8 mouse cellular contexts compared by ENCODE assay signal in the genomic region with DNA sequence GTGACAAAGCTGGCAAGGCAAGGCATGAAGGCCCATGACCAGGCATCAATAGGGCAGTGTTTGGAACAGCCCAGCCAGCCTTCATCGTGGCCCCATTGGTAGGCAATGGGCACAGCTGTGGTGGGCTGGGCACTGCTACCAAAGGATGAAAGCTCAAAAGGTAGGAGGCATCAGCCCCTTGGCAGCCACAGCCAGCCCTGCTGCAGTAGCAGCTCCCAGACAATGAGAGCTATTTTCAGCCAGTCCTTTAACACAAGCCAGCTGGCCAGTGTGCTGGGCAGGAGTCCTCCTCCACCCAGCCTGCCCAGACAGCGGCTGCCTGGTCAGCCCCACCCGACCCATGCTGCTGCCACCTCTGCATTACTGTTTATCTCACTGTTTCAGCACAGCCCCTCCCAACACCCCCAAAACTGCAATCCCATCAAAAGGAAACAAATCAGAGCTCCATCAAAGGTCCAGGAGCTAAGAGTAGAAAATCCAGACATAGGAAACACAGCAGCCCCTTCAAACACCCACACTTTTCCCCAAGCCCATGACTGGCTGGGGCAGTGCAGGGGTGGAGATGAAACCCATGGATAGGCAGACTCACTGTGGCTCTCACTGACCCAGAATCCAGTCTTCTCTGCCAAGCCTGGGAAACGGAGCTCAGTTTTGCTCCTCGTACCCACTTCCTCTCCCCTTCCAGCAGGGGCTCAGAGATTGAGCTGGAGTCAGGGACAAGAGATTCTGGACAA. TPM values are rescaled to one million over a fixed set of nuclear protein-coding genes. Genes with fewer than 3 reads are reported as not detected.
DNase-seq lines count a peak whose midpoint lies in the region; ATAC-seq and TF ChIP-seq lines count a peak whose summit lies in the region.

No protein-coding gene starts in this region.

- H3K27ac ChIP-seq in cortical plate, adult 2 months (ENCODE audit: insufficient read depth, low read length): peak overlapping the region; percentile 26
- H3K27ac ChIP-seq in intestine, embryonic 16.5 days (ENCODE audit: low read length): peak overlapping the region; percentile 68
- peak overlapping the region; percentile 86 for H3K27ac ChIP-seq in lung, embryonic 14.5 days (ENCODE audit: low read depth)
- peak overlapping the region; percentile 78 for H3K27ac ChIP-seq in stomach, embryonic 16.5 days (ENCODE audit: low read length)

- ATAC-seq in intestine, embryonic 16.5 days: peak; percentile 49; the same call in 1 of the 2 replicates
- ATAC-seq in lung, embryonic 14.5 days (ENCODE audit: insufficient read depth): peak; percentile 71
- peak; percentile 75; the same call in 1 of the 2 replicates for ATAC-seq in stomach, embryonic 16.5 days (ENCODE audit: insufficient read depth, low FRiP score)

- peak overlapping the region; percentile 27 for H3K9ac ChIP-seq in intestine, embryonic 16.5 days (ENCODE audit: low read depth, low read length)
- peak overlapping the region; percentile 30 for H3K9ac ChIP-seq in lung, embryonic 14.5 days
- H3K9ac ChIP-seq in stomach, embryonic 16.5 days (ENCODE audit: low read length): peak overlapping the region; percentile 38; the same call in 1 of the 2 replicates

- H3K27me3 ChIP-seq in intestine, embryonic 16.5 days (replicated peaks; ENCODE audit: control insufficient read depth, insufficient read depth, low read length): no peaks in the 10 kb centered on the region
- no peaks in the 10 kb centered on the region for H3K27me3 ChIP-seq in lung, embryonic 14.5 days (ENCODE audit: insufficient read depth, low read length)
- H3K27me3 ChIP-seq in stomach, embryonic 16.5 days (ENCODE audit: control insufficient read depth, insufficient read depth, low read length): no peaks in the 10 kb centered on the region

- no peak for TF ChIP-seq CTCF in cortical plate, adult 2 months (IDR thresholded peaks at IDR 0.05; ENCODE audit: extremely low read depth, insufficient read depth, low read length)
- peak; percentile 24; the same call in 1 of the 2 replicates for TF ChIP-seq CTCF in lung, embryonic 14.5 days (IDR thresholded peaks at IDR 0.05; ENCODE audit: low read depth)

- 32% methylated on average over 5 of the region's 5 CpGs for WGBS in intestine, embryonic 16.5 days
- 19% methylated on average over 5 of the region's 5 CpGs for WGBS in lung, embryonic 14.5 days
- WGBS in stomach, embryonic 16.5 days: 24% methylated on average over 5 of the region's 5 CpGs

- H3K4me3 ChIP-seq in cortical plate, adult 2 months (ENCODE audit: insufficient read depth, low read length): no peak overlapping the region
- H3K4me3 ChIP-seq in intestine, embryonic 16.5 days (ENCODE audit: low read length): no peak overlapping the region
- no peak overlapping the region for H3K4me3 ChIP-seq in lung, embryonic 14.5 days (ENCODE audit: low read depth, low read length)
- H3K4me3 ChIP-seq in stomach, embryonic 16.5 days (replicated peaks; ENCODE audit: low read length): no peak overlapping the region

- DNase-seq in adrenal gland, postnatal 25 days: peak; percentile 6
- no peak for DNase-seq in adrenal gland, postnatal 4 days (ENCODE audit: low spot score in 2 of 2)
- DNase-seq in heart, adult 11 months: peak; percentile 99
- peak; percentile 70 for DNase-seq in lung, embryonic 14.5 days
- no peak for DNase-seq in urinary bladder, postnatal 36 days (ENCODE audit: low spot score in 2 of 2)

- H3K9me3 ChIP-seq in intestine, embryonic 16.5 days (ENCODE audit: control insufficient read depth, low read length): no peaks in the 10 kb centered on the region
- H3K9me3 ChIP-seq in lung, embryonic 14.5 days (ENCODE audit: low read depth, low read length): no peaks in the 10 kb centered on the region
- H3K9me3 ChIP-seq in stomach, embryonic 16.5 days (replicated peaks; ENCODE audit: control insufficient read depth, low read length): no peaks in the 10 kb centered on the region

- TF ChIP-seq POLR2A in cortical plate, adult 2 months (IDR thresholded peaks at IDR 0.05; ENCODE audit: extremely low read depth, insufficient read depth, low read length): no peak

- no peaks in the 10 kb centered on the region for H3K36me3 ChIP-seq in intestine, embryonic 16.5 days (ENCODE audit: control insufficient read depth, insufficient read depth, low read length)
- no peaks in the 10 kb centered on the region for H3K36me3 ChIP-seq in lung, embryonic 14.5 days (ENCODE audit: insufficient read depth)
- no peaks in the 10 kb centered on the region for H3K36me3 ChIP-seq in stomach, embryonic 16.5 days (ENCODE audit: control insufficient read depth, insufficient read depth, low read length)

- H3K4me2 ChIP-seq in intestine, embryonic 16.5 days (ENCODE audit: low read depth, low read length): no peak overlapping the region
- H3K4me2 ChIP-seq in lung, embryonic 14.5 days: peak overlapping the region; percentile 20; the same call in 1 of the 2 replicates
- H3K4me2 ChIP-seq in stomach, embryonic 16.5 days (ENCODE audit: low read depth, low read length): peak overlapping the region; percentile 5; the same call in 1 of the 2 replicates

- H3K4me1 ChIP-seq in cortical plate, adult 2 months (ENCODE audit: control insufficient read depth, insufficient read depth, low read length): peaks cover 10% of the 10 kb centered on the region
- peaks cover 34% of the 10 kb centered on the region for H3K4me1 ChIP-seq in intestine, embryonic 16.5 days (ENCODE audit: control insufficient read depth, insufficient read depth, low read length)
- H3K4me1 ChIP-seq in lung, embryonic 14.5 days (ENCODE audit: insufficient read depth): peaks cover 36% of the 10 kb centered on the region
- peaks cover 40% of the 10 kb centered on the region for H3K4me1 ChIP-seq in stomach, embryonic 16.5 days (ENCODE audit: control insufficient read depth, insufficient read depth, low read length)

RNA-seq across cellular contexts. Expression of gene Fmnl3, which starts 26.7 kb away (rescaled TPM):
- total RNA-seq in adrenal gland, postnatal 25 days (2021): 16.4 and 24.1 TPM in 2 replicates
- 10 to 100 TPM; 41.0 to 45.6 TPM for total RNA-seq in adrenal gland, postnatal 4 days (2021)
- polyA plus RNA-seq in cortical plate, adult 2 months (2012; rRNA removed): 13.7 and 15.4 TPM in 2 replicates
- 10.6 and 10.8 TPM in 2 replicates for polyA plus RNA-seq in intestine, embryonic 16.5 days (2015; fragmentation: Nextera tagmentation; extraction: Ambion mirVana)
- 31.7 and 33.5 TPM in 2 replicates for polyA plus RNA-seq in lung, embryonic 14.5 days (2014; fragmentation: Nextera tagmentation; extraction: Ambion mirVana)
- polyA plus RNA-seq in stomach, embryonic 16.5 days (2015; fragmentation: Nextera tagmentation; extraction: Ambion mirVana): 14.2 and 16.6 TPM in 2 replicates

RNA-seq across cellular contexts. Expression of gene Fam186b, which starts 47.9 kb away (rescaled TPM):
- 2.4 and 4.8 TPM in 2 replicates for total RNA-seq in adrenal gland, postnatal 25 days (2021)
- total RNA-seq in adrenal gland, postnatal 4 days (2021): 1 to 10 TPM; 1.6 to 2.4 TPM
- 0.69 and 1.1 TPM in 2 replicates for polyA plus RNA-seq in cortical plate, adult 2 months (2012; rRNA removed)
- polyA plus RNA-seq in intestine, embryonic 16.5 days (2015; fragmentation: Nextera tagmentation; extraction: Ambion mirVana): 0.24 TPM in 1 of 2 replicates, not detected in the other
- polyA plus RNA-seq in lung, embryonic 14.5 days (2014; fragmentation: Nextera tagmentation; extraction: Ambion mirVana): 0.05 and 0.15 TPM in 2 replicates
- 0.06 and 0.10 TPM in 2 replicates for polyA plus RNA-seq in stomach, embryonic 16.5 days (2015; fragmentation: Nextera tagmentation; extraction: Ambion mirVana)

RNA-seq across cellular contexts. Expression of gene Prpf40b, which starts 48.7 kb away (rescaled TPM):
- 55.2 and 59.6 TPM in 2 replicates for total RNA-seq in adrenal gland, postnatal 25 days (2021)
- 10 to 100 TPM; 68.7 to 77.8 TPM for total RNA-seq in adrenal gland, postnatal 4 days (2021)
- polyA plus RNA-seq in cortical plate, adult 2 months (2012; rRNA removed): 156 and 168 TPM in 2 replicates
- polyA plus RNA-seq in intestine, embryonic 16.5 days (2015; fragmentation: Nextera tagmentation; extraction: Ambion mirVana): 29.8 and 34.8 TPM in 2 replicates
- polyA plus RNA-seq in lung, embryonic 14.5 days (2014; fragmentation: Nextera tagmentation; extraction: Ambion mirVana): 48.3 and 59.1 TPM in 2 replicates
- 42.5 and 44.3 TPM in 2 replicates for polyA plus RNA-seq in stomach, embryonic 16.5 days (2015; fragmentation: Nextera tagmentation; extraction: Ambion mirVana)

RNA-seq across cellular contexts. Expression of gene Tmbim6, which starts 49.1 kb away (rescaled TPM):
- 719 and 813 TPM in 2 replicates for total RNA-seq in adrenal gland, postnatal 25 days (2021)
- 100 to 1,000 TPM; 520 to 533 TPM for total RNA-seq in adrenal gland, postnatal 4 days (2021)
- 369 and 399 TPM in 2 replicates for polyA plus RNA-seq in cortical plate, adult 2 months (2012; rRNA removed)
- polyA plus RNA-seq in intestine, embryonic 16.5 days (2015; fragmentation: Nextera tagmentation; extraction: Ambion mirVana): 726 and 829 TPM in 2 replicates
- polyA plus RNA-seq in lung, embryonic 14.5 days (2014; fragmentation: Nextera tagmentation; extraction: Ambion mirVana): 327 and 339 TPM in 2 replicates
- 438 and 480 TPM in 2 replicates for polyA plus RNA-seq in stomach, embryonic 16.5 days (2015; fragmentation: Nextera tagmentation; extraction: Ambion mirVana)

Comparison
In these comparisons a context has a peak if more than half of its experiments do, and no peak if none do; other contexts are left out.
1. DNase-seq: peak in adrenal gland, postnatal 25 days (single experiment), heart, adult 11 months (single experiment) and lung, embryonic 14.5 days (single experiment); none in adrenal gland, postnatal 4 days (0 of 2) and urinary bladder, postnatal 36 days (0 of 2).
2. H3K27ac ChIP-seq: peak in every context shown above with its lines; median percentile 86 in lung, embryonic 14.5 days; 78 in stomach, embryonic 16.5 days; 68 in intestine, embryonic 16.5 days; 26 in cortical plate, adult 2 months.
3. Peak in every context shown above with its lines, with median percentiles within 50 percentile points of each other: ATAC-seq and H3K9ac ChIP-seq.